Mouse (Mus musculus): ENCODE measurements around the gene 2610528J11Rik. TPM values are rescaled to one million over a fixed set of nuclear protein-coding genes. Genes with fewer than 3 reads are reported as not detected.
A peak's percentile ranks its signal among the peaks of the same experiment; 100 is the strongest.

2610528J11Rik gene
- polyA plus RNA-seq, 2 experiments = 4.8 to 6.4 TPM

GRCm38 (mm10) chr4:118564062-118564925 is 37.5 kb downstream of the 2610528J11Rik start:
- H3K27ac ChIP-seq = no peak overlapping the region
- DNase-seq (ENCODE audit: low read depth in 3 of 3, low spot score in 3 of 3) (no peak), ATAC-seq (ENCODE audit: insufficient read depth) (no peak)
- TF ChIP-seq CTCF (IDR thresholded peaks at IDR 0.05; ENCODE audit: low read depth) (no peak), EP300 (IDR thresholded peaks at IDR 0.05; ENCODE audit: low read depth) (no peak)
- no peak overlapping the region for H3K9ac ChIP-seq (replicated peaks)
- H3K36me3 ChIP-seq (replicated peaks; ENCODE audit: control insufficient read depth, insufficient read depth, low read depth) = no peaks in the 10 kb centered on the region
- H3K9me3 ChIP-seq (ENCODE audit: control insufficient read depth, low read length) = no peaks in the 10 kb centered on the region
- H3K4me2 ChIP-seq (ENCODE audit: low read depth) = no peak overlapping the region
- H3K27me3 ChIP-seq (ENCODE audit: control insufficient read depth, insufficient read depth, low read length) = no peaks in the 10 kb centered on the region
- WGBS (ENCODE audit: insufficient replicate concordance) = 72% methylated on average over 13 of the region's 13 CpGs
- no peak overlapping the region for H3K4me3 ChIP-seq (ENCODE audit: insufficient read depth in 1 of 2, low read depth in 2 of 2, low read length in 2 of 2)
- H3K4me1 ChIP-seq (replicated peaks; ENCODE audit: control insufficient read depth in 2 of 2, insufficient read depth in 2 of 2, low read length in 1 of 2) = peaks cover 8 to 26% of the 10 kb centered on the region in 2 experiments

- no peak for DNase-seq (ENCODE audit: low read depth in 3 of 3, low spot score in 3 of 3)
- Histone ChIP-seq H3K4me2 (ENCODE audit: low read depth) (no peak overlapping the region), H3K4me3 (ENCODE audit: insufficient read depth in 1 of 2, low read depth in 2 of 2, low read length in 2 of 2) (no peak overlapping the region), H3K4me1 (replicated peaks; ENCODE audit: control insufficient read depth in 2 of 2, insufficient read depth in 2 of 2, low read length in 1 of 2) (peaks cover 8 to 32% of the 10 kb centered on the region in 2 experiments), H3K9me3 (ENCODE audit: control insufficient read depth, low read length) (no peaks in the 10 kb centered on the region), H3K27me3 (ENCODE audit: control insufficient read depth, insufficient read depth, low read length) (no peaks in the 10 kb centered on the region), H3K27ac (no peak overlapping the region), H3K36me3 (replicated peaks; ENCODE audit: control insufficient read depth, insufficient read depth, low read depth) (no peaks in the 10 kb centered on the region), H3K9ac (replicated peaks) (no peak overlapping the region)
- ATAC-seq (ENCODE audit: insufficient read depth) = no peak
- 70% methylated on average over 3 of the region's 3 CpGs for WGBS (ENCODE audit: insufficient replicate concordance)
- no peak for TF ChIP-seq EP300 (IDR thresholded peaks at IDR 0.05; ENCODE audit: low read depth)
- TF ChIP-seq CTCF (IDR thresholded peaks at IDR 0.05; ENCODE audit: low read depth) = no peak
These were observed 38.1 kb downstream of the 2610528J11Rik start for GRCm38 (mm10) chr4:118564926-118565279.

GRCm38 (mm10) chr4:118566161-118566676 is 39.4 kb downstream of the 2610528J11Rik start:
- Histone ChIP-seq H3K9me3 (ENCODE audit: control insufficient read depth, low read length) (no peaks in the 10 kb centered on the region), H3K27me3 (ENCODE audit: control insufficient read depth, insufficient read depth, low read length) (no peaks in the 10 kb centered on the region), H3K4me1 (replicated peaks; ENCODE audit: control insufficient read depth in 2 of 2, insufficient read depth in 2 of 2, low read length in 1 of 2) (peaks cover 8 to 41% of the 10 kb centered on the region in 2 experiments), H3K4me3 (ENCODE audit: insufficient read depth in 1 of 2, low read depth in 2 of 2, low read length in 2 of 2) (no peak overlapping the region), H3K27ac (no peak overlapping the region), H3K4me2 (ENCODE audit: low read depth) (no peak overlapping the region), H3K9ac (replicated peaks) (no peak overlapping the region), H3K36me3 (replicated peaks; ENCODE audit: control insufficient read depth, insufficient read depth, low read depth) (no peaks in the 10 kb centered on the region)
- 23% methylated on average over 7 of the region's 7 CpGs for WGBS (ENCODE audit: insufficient replicate concordance)
- peak; percentile 98 for TF ChIP-seq CTCF (IDR thresholded peaks at IDR 0.05; ENCODE audit: low read depth)
- no peak for TF ChIP-seq EP300 (IDR thresholded peaks at IDR 0.05; ENCODE audit: low read depth)
- DNase-seq (ENCODE audit: low read depth in 3 of 3, low spot score in 3 of 3) (peak; percentile 49 to 54 (median 49)), ATAC-seq (ENCODE audit: insufficient read depth) (no peak)

DNA sequence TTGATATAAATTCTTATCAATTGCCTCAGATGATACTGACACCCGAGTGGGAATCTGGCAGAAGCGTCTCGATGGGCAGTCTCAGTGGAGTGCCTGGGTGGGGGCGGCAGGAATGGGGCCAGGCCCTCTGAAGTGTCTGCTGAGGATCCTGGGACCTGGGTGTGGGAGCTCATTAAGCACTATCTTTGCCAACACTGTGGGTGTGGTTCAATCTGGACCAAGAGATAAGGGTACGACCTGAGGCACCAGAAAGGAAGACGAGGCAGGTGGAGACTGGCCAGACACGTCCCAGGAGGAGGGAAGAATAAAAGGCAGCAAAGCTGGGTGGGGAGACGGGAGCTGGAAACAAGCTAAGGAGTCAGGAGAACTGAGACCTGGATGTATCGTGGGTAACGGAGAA is 41.9 kb downstream of the 2610528J11Rik start:
- H3K9me3 ChIP-seq (ENCODE audit: control insufficient read depth, low read length) = no peaks in the 10 kb centered on the region
- no peaks in the 10 kb centered on the region for H3K36me3 ChIP-seq (replicated peaks; ENCODE audit: control insufficient read depth, insufficient read depth, low read depth)
- H3K27me3 ChIP-seq (ENCODE audit: control insufficient read depth, insufficient read depth, low read length) = no peaks in the 10 kb centered on the region; the same call in 1 of the 2 replicates
- DNase-seq (ENCODE audit: low read depth in 3 of 3, low spot score in 3 of 3) = peak; percentile 82 to 88 (median 87)
- TF ChIP-seq EP300 (IDR thresholded peaks at IDR 0.05; ENCODE audit: low read depth) (peak; percentile 89), CTCF (IDR thresholded peaks at IDR 0.05; ENCODE audit: low read depth) (no peak)
- ATAC-seq (ENCODE audit: insufficient read depth) = peak; percentile 95
- WGBS (ENCODE audit: insufficient replicate concordance) = 17% methylated on average over 10 of the region's 10 CpGs
- H3K4me2 ChIP-seq (ENCODE audit: low read depth) = peak overlapping the region; percentile 57
- peak overlapping the region; percentile 4; the same call in 1 of the 2 replicates for H3K9ac ChIP-seq (replicated peaks)
- H3K4me3 ChIP-seq (ENCODE audit: insufficient read depth in 1 of 2, low read depth in 2 of 2, low read length in 2 of 2) = peak overlapping the region; percentile 32 to 43
- H3K4me1 ChIP-seq (replicated peaks; ENCODE audit: control insufficient read depth in 2 of 2, insufficient read depth in 2 of 2, low read length in 1 of 2) = peaks cover 8 to 41% of the 10 kb centered on the region in 2 experiments
- H3K27ac ChIP-seq = peak overlapping the region; percentile 18; the same call in 1 of the 2 replicates

GRCm38 (mm10) chr4:118569320-118569719 is 42.5 kb downstream of the 2610528J11Rik start:
- TF ChIP-seq CTCF (IDR thresholded peaks at IDR 0.05; ENCODE audit: low read depth) (no peak), EP300 (IDR thresholded peaks at IDR 0.05; ENCODE audit: low read depth) (no peak)
- Histone ChIP-seq H3K27ac (peak overlapping the region; percentile 18; the same call in 1 of the 2 replicates), H3K4me3 (ENCODE audit: insufficient read depth in 1 of 2, low read depth in 2 of 2, low read length in 2 of 2) (peak overlapping the region; percentile 32 to 43), H3K4me2 (ENCODE audit: low read depth) (peak overlapping the region; percentile 57), H3K9me3 (ENCODE audit: control insufficient read depth, low read length) (no peaks in the 10 kb centered on the region), H3K27me3 (ENCODE audit: control insufficient read depth, insufficient read depth, low read length) (no peaks in the 10 kb centered on the region; the same call in 1 of the 2 replicates), H3K36me3 (replicated peaks; ENCODE audit: control insufficient read depth, insufficient read depth, low read depth) (no peaks in the 10 kb centered on the region), H3K9ac (replicated peaks) (peak overlapping the region; percentile 4), H3K4me1 (replicated peaks; ENCODE audit: control insufficient read depth in 2 of 2, insufficient read depth in 2 of 2, low read length in 1 of 2) (peaks cover 8 to 41% of the 10 kb centered on the region in 2 experiments)
- peak in 1 of 3 experiments; percentile 39 for DNase-seq (ENCODE audit: low read depth in 3 of 3, low spot score in 3 of 3)
- ATAC-seq (ENCODE audit: insufficient read depth) = peak; percentile 68
- WGBS (ENCODE audit: insufficient replicate concordance) = 67% methylated on average over 23 of the region's 23 CpGs
